Mouse (Mus musculus): ENCODE data around the gene Xpo6.

DNA sequence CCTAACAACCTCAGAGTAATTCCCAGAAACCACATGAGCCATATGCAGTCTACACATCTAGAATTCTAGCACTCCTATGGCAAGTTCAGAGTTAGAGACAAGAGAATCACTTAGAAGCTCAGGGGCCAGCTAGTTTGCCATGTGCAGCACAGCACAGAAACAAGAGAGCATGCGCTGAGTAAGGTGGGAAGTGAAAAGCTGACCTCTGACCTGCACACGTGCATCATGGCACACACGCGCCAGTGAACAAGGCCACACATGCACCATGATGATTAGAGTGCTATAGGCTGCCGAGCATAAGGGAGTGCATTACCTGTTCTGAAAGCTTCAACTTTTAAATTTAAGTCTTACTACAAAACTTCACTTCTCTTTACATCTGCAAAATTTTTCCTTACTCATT, 45.6 kb downstream of the Xpo6 start:
- TF ChIP-seq CTCF (IDR thresholded peaks at IDR 0.05; ENCODE audit: low read depth) (no peak), EP300 (optimal IDR thresholded peaks at IDR 0.05) (no peak)

Measured in stomach, postnatal 0 days (tissue).